Mouse (Mus musculus): ENCODE results near the gene Gm5152.
"Not testable (repeated sequence)": the region's sequence is repeated elsewhere in the genome, so short reads cannot be mapped to it uniquely, and the experiment has no call there.

The Gm5152 gene

DNA sequence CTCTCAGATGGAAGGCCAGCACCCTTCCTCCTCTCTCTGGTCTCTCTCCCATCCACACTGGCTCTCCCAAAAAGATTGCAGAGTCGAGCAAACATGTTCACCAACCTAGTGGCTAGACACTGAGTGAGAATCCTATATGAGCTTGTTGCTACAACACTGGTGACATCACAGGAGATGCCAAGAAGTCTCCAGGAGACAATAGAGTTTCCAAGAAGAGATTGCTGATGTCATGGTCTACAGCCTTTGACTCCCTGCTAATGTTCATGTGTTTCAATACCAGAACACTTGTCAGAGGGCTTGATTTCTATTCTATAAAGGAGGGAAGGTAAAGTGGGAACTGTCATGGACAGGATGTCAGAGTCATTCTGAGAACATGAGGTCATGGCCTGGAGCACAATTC lies at the start of gene Gm5152:
Gm5152 (minus strand) TSS at position 101 of the 400 bp plus-strand sequence.
- DNase-seq: not testable (repeated sequence)

DNA sequence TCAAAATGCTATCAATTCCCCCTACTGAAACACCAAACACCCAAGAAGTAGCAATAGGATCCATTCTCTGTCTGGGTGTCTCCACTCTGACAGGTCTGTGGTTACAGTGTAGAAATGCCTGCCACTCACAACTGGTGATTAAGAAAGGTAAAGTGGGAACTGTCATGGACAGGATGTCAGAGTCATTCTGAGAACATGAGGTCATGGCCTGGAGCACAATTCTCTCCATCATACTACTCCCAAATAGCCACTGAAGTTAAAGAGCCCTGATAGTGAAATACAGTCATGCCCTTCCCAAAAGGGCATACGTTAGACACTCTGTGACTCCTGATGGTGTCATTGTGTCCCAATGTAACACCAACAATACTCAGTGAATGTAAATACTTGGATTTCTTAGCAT lies 8.4 kb upstream of the Gm5152 start:
- DNase-seq: not testable (repeated sequence)

DNA sequence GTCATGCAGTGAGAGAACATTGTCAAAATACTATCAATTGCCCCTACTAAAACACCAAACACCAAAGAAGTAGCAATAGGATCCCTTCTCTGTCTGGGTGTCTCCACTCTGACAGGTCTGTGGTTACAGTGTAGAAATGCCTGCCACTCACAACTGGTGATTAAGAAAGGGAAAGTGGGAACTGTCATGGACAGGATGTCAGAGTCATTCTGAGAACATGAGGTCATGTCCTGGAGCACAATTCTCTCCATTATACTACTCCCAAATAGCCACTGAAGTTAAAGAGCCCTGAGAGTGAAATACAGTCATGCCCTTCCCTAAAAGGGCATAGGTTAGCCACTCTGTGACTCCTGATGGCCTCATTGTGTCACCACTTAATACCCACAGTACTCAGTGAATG lies 556 bp downstream of the Gm5152 start:
- DNase-seq: not testable (repeated sequence)

DNA sequence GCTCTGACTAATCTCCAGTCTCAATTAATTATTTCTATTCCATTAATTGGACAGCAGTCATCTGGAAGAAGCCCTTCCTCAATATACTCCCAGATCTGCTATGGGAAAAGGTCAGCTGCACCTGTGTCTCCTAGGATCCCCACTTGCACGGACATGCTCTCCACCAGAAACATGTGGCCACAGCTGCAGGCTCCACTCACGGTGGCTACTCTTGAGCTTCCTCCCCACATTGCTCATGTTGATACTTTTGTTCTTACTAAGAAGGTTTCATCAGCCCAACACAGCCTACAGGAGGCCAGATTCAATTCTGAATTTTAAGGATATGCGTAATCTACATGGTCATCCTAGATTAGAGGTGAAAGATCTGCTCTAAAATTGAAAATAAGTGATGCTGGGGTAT lies 5.9 kb downstream of the Gm5152 start:
- not testable (repeated sequence) for DNase-seq

DNA sequence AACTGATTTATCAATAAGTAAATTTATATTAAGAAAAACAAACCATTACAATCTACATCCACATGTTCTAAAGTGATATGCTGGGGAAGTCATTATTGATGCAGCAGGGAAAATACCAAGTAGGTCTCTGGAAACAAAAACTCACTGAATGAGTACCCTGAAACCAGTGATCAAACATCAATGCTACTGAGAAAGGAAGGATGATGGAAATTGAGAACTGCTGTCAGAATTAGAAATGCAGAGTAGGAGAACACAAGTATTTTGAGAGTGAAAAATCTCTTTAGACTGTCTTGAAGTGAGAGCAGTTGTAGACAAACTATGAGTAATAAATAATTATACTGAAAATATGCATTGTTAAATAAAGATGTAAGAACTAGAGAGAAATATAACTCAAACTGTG lies 26.0 kb downstream of the Gm5152 start:
- no peak for DNase-seq

DNA sequence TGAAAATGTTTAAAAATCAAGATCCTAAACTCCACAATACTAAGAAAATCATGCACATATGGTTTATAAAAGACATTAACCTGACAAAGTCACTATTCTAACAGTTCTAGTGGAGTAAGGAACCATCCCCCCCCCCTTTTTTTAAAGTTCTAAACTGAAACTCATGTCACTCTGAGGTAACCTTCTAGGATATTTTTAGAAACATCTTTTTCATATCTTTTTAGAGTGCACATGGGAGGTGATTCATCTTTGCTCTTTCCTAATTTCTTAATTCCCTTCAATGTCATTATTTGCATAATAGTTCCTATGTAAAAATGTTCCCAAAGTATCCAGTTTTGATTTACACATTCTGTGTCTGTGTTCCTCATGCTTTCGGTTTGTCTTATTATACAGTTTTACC lies 43.3 kb downstream of the Gm5152 start:
- DNase-seq: no peak

DNA sequence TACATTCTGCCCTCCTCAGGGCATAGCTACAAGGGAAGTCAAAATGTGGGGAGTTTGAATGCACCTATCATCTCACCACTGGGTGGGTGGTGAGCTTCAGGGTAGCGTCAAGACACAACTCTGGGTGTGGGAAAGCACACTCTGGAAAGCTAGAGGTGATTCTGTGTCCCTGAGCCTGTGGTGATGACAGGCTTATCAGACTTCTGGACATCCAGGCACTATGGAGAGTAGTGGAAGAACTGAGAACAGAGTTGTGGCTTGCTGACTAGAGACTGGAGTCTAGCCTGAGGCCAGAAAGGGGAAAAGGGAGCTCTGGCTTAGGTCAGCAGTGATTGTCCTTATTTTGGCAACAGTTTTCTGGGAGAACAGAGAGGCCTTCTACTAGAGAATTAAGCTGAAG lies 49.4 kb downstream of the Gm5152 start:
- DNase-seq: no peak

Measured in thymus, adult 18-20 months (tissue).